9 mouse cellular contexts compared by ENCODE assay signal in the genomic region with DNA sequence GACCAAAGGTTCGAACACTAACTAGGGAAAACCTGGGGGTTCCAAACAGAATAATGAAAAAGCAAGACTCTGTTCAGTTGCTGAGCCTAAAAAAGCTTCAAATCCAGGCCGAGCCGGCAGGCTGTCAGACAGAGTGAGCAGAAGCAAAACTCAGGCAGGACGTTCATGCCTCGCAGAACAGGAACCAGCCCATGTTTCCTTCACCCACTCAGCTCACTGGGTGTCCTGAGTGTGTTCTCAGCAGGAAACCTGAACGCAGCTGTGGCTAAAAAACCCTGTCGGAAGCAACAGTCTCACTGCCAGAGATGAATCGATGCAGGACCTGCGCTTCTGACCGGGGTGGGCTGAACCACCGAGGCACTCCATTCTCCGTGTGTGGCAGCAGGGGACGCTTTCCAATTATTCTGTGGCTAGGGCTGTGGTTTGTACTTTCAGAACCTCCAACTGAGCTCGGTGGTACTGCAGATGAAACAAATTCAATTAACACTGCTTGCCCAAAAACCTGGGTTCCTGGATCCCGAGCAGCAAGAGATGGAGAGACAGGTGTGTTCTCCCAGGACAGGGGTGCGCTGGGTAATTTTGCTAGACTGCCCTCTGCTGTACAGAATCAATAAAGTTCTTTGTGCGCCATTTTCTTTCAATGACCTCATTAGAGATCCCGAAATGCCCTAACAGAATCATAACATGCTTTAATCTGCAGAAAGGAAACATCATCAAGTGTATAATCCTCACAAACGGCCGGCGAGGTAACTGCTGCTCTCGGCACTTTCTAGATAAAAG.
DNase-seq lines count a peak whose midpoint lies in the region; ATAC-seq lines count a peak whose summit lies in the region.
"Had no signal": no experiment of that assay in that cellular context is flagged by ENCODE, and none has a peak within 500 bp of the region (broad histone marks: within the 10 kb centered on the region; RNA-seq: fewer than 3 reads in every experiment).

No protein-coding gene starts in this region.

- no peaks in the 10 kb centered on the region for H3K9me3 ChIP-seq in midbrain, embryonic 14.5 days (ENCODE audit: control insufficient read depth, low read length)
- H3K9me3 ChIP-seq: stomach, embryonic 15.5 days had no signal

- intact Hi-C loops in gastrocnemius, postnatal 36 days (cut with DNase I), result no loop called here

- no peak overlapping the region for H3K4me3 ChIP-seq in midbrain, embryonic 14.5 days (replicated peaks; ENCODE audit: low read depth, low read length)
- H3K4me3 ChIP-seq: stomach, embryonic 15.5 days had no signal

- no peak for ATAC-seq in midbrain, embryonic 14.5 days (ENCODE audit: low FRiP score, low TSS enrichment)

- no peak overlapping the region for H3K27ac ChIP-seq in midbrain, embryonic 14.5 days (replicated peaks; ENCODE audit: low read depth, low read length)
- H3K27ac ChIP-seq: stomach, embryonic 15.5 days had no signal

- no peak overlapping the region for H3K4me2 ChIP-seq in midbrain, embryonic 14.5 days (ENCODE audit: low read length)
- H3K4me2 ChIP-seq: stomach, embryonic 15.5 days had no signal

- DNase-seq in heart, adult 11 months, result peak; percentile 91
- DNase-seq in heart, postnatal 4 days, result no peak
- DNase-seq in CD8-positive naive resting alpha-beta T cell, adult 2 months (ENCODE audit: low read depth in 2 of 2, low spot score in 2 of 2), result peak; percentile 10 to 11
- DNase-seq in frontal cortex, postnatal 25 days (ENCODE audit: low spot score in 2 of 2), result peak; percentile 3 to 22
- peak; percentile 57 for DNase-seq in naive thymus-derived CD4-positive, alpha-beta T cell, adult 2 months (ENCODE audit: low read depth)
- no peak for DNase-seq in midbrain, embryonic 14.5 days
- no peak for DNase-seq in ovary, postnatal 10 days (ENCODE audit: low spot score)
- no peak for DNase-seq in gastrocnemius, postnatal 36 days

- H3K9ac ChIP-seq in midbrain, embryonic 14.5 days (replicated peaks; ENCODE audit: low read length), result no peak overlapping the region
- H3K9ac ChIP-seq: stomach, embryonic 15.5 days had no signal

- H3K27me3 ChIP-seq in midbrain, embryonic 14.5 days (ENCODE audit: control insufficient read depth, insufficient read depth, low read length), result no peaks in the 10 kb centered on the region
- H3K27me3 ChIP-seq: stomach, embryonic 15.5 days had no signal

- no peaks in the 10 kb centered on the region for H3K4me1 ChIP-seq in midbrain, embryonic 14.5 days (ENCODE audit: control insufficient read depth, insufficient read depth, low read length)
- H3K4me1 ChIP-seq: stomach, embryonic 15.5 days had no signal

- 79% methylated on average over 22 of the region's 22 CpGs for WGBS in midbrain, embryonic 14.5 days

- H3K36me3 ChIP-seq in midbrain, embryonic 14.5 days (ENCODE audit: control insufficient read depth, insufficient read depth, low read length), result no peaks in the 10 kb centered on the region
- H3K36me3 ChIP-seq: stomach, embryonic 15.5 days had no signal

Comparison
In these comparisons a context has a peak if more than half of its experiments do, and no peak if none do; other contexts are left out.
1. DNase-seq: peak in heart, adult 11 months (single experiment), CD8-positive naive resting alpha-beta T cell, adult 2 months (2 of 2), frontal cortex, postnatal 25 days (2 of 2) and naive thymus-derived CD4-positive, alpha-beta T cell, adult 2 months (single experiment); none in heart, postnatal 4 days (single experiment), midbrain, embryonic 14.5 days (single experiment), ovary, postnatal 10 days (single experiment) and gastrocnemius, postnatal 36 days (0 of 2).